Mouse (Mus musculus) forebrain, embryonic 15.5 days (tissue): ENCODE data around the gene Nsun5. TPM values are rescaled to one million over a fixed set of nuclear protein-coding genes. Genes with fewer than 3 reads are reported as not detected.

ENCODE experiments used
- ATAC-seq: fragments of 200-750 bp; cut with Nextera tagmentation; replicated peaks from 2 replicates; pipeline ENCODE4 v1.8.0; 2017; ENCODE audit warnings: mild to moderate bottlenecking, moderate TSS enrichment, moderate library complexity
- H3K27ac ChIP-seq: fragments of 300-500 bp; sonication (generic); replicated peaks from 2 replicates; pipeline ENCODE4 v1.5.1; 2015; ENCODE audit warnings: mild to moderate bottlenecking, inconsistent platforms
- H3K27me3 ChIP-seq: fragments of 300-500 bp; sonication (generic); 2 replicates; pipeline ENCODE4 v1.6.1; 2015; ENCODE audit warnings: inconsistent platforms
- H3K36me3 ChIP-seq: fragments of 300-500 bp; sonication (generic); 2 replicates; pipeline ENCODE4 v1.6.1; 2015; ENCODE audit warnings: mild to moderate bottlenecking, inconsistent platforms
- H3K4me1 ChIP-seq: fragments of 300-500 bp; sonication (generic); 2 replicates; pipeline ENCODE4 v1.6.1; 2015; ENCODE audit warnings: inconsistent platforms
- H3K4me2 ChIP-seq: fragments of 300-500 bp; sonication (generic); replicated peaks from 2 replicates; pipeline ENCODE4 v1.6.1; 2015; ENCODE audit warnings: mild to moderate bottlenecking, inconsistent platforms
- H3K4me3 ChIP-seq: fragments of 300-500 bp; sonication (generic); 2 replicates; pipeline ENCODE4 v1.5.1; 2015; ENCODE audit warnings: mild to moderate bottlenecking, inconsistent platforms
- H3K9ac ChIP-seq: fragments of 300-500 bp; sonication (generic); replicated peaks from 2 replicates; pipeline ENCODE4 v1.6.1; 2015; ENCODE audit warnings: mild to moderate bottlenecking, inconsistent platforms
- H3K9me3 ChIP-seq: fragments of 300-500 bp; sonication (generic); 2 replicates; pipeline ENCODE4 v1.6.1; 2016; ENCODE audit warnings: inconsistent platforms
- WGBS: fragments of 180-500 bp; shearing (Covaris S2); methylation state at CpG from one replicate; pipeline ENCODE4 v1.1.7; 2015; ENCODE audit warnings: mixed read lengths; 5-methylcytosine and 5-hydroxymethylcytosine counted together
- polyA plus RNA-seq: library from polyadenylated mRNA; unstranded; fragments of >200 nt; fragmentation: Nextera tagmentation; extraction: Ambion mirVana; gene quantifications from 2 replicates; pipeline ENCODE4 v1.2.1, GENCODE M21; 2015

The Nsun5 gene
- polyA plus RNA-seq, 1 experiment from 2014 or later: 40.3 TPM

GRCm38 (mm10) chr5:135376341-135376740, 6.6 kb downstream of the Nsun5 start:
- Histone ChIP-seq H3K36me3 (peaks cover 95% of the 10 kb centered on the region), H3K27me3 (no peaks in the 10 kb centered on the region), H3K9ac (no peak overlapping the region), H3K27ac (no peak overlapping the region), H3K9me3 (no peaks in the 10 kb centered on the region), H3K4me1 (no peaks in the 10 kb centered on the region), H3K4me3 (no peak overlapping the region), H3K4me2 (no peak overlapping the region)
- ATAC-seq: no peak
- 72% methylated on average over 2 of the region's 2 CpGs for WGBS

GRCm38 (mm10) chr5:135380681-135381080, 10.9 kb downstream of the Nsun5 start:
- H3K4me2 ChIP-seq: no peak overlapping the region
- no peaks in the 10 kb centered on the region for H3K4me1 ChIP-seq
- WGBS: 94% methylated on average over 4 of the region's 4 CpGs
- H3K27ac ChIP-seq: no peak overlapping the region
- peaks cover 97% of the 10 kb centered on the region for H3K36me3 ChIP-seq
- no peaks in the 10 kb centered on the region for H3K9me3 ChIP-seq
- H3K4me3 ChIP-seq: no peak overlapping the region
- no peaks in the 10 kb centered on the region for H3K27me3 ChIP-seq
- ATAC-seq: no peak
- H3K9ac ChIP-seq: no peak overlapping the region

- Histone ChIP-seq H3K27ac (no peak overlapping the region), H3K9ac (no peak overlapping the region), H3K27me3 (no peaks in the 10 kb centered on the region), H3K9me3 (no peaks in the 10 kb centered on the region), H3K4me2 (no peak overlapping the region), H3K4me3 (no peak overlapping the region), H3K4me1 (no peaks in the 10 kb centered on the region), H3K36me3 (peaks cover 93% of the 10 kb centered on the region)
- 90% methylated on average over 10 of the region's 10 CpGs for WGBS
- ATAC-seq: no peak
These were observed 11.7 kb downstream of the Nsun5 start for GRCm38 (mm10) chr5:135381356-135381925.

- no peak overlapping the region for H3K4me2 ChIP-seq
- peaks cover 94% of the 10 kb centered on the region for H3K36me3 ChIP-seq
- H3K9me3 ChIP-seq: no peaks in the 10 kb centered on the region
- no peak overlapping the region for H3K9ac ChIP-seq
- H3K27ac ChIP-seq: no peak overlapping the region
- no peaks in the 10 kb centered on the region for H3K4me1 ChIP-seq
- no peak overlapping the region for H3K4me3 ChIP-seq
- no peaks in the 10 kb centered on the region for H3K27me3 ChIP-seq
- 93% methylated on average over 7 of the region's 7 CpGs for WGBS
- no peak for ATAC-seq
These were observed 13.0 kb downstream of the Nsun5 start for GRCm38 (mm10) chr5:135382746-135383145.

- Histone ChIP-seq H3K9ac (no peak overlapping the region), H3K27ac (no peak overlapping the region), H3K9me3 (no peaks in the 10 kb centered on the region), H3K4me3 (no peak overlapping the region), H3K4me2 (no peak overlapping the region), H3K4me1 (no peaks in the 10 kb centered on the region), H3K27me3 (no peaks in the 10 kb centered on the region), H3K36me3 (peaks cover 92% of the 10 kb centered on the region)
- ATAC-seq: no peak
- 89% methylated on average over 10 of the region's 10 CpGs for WGBS
These were observed 14.0 kb downstream of the Nsun5 start for GRCm38 (mm10) chr5:135383771-135384170.

GRCm38 (mm10) chr5:135394004-135394823, 24.5 kb downstream of the Nsun5 start, which contains the start of gene Pom121:
Gene Pom121 (minus strand): TSS chr5:135394546.
- Histone ChIP-seq H3K9ac (peak within 1 kb of the TSS; percentile 98), H3K9me3 (no peaks in the 10 kb centered on the region), H3K4me1 (peaks cover 18% of the 10 kb centered on the region), H3K36me3 (peaks cover 31% of the 10 kb centered on the region), H3K4me3 (peak within 1 kb of the TSS; percentile 100), H3K27me3 (no peaks in the 10 kb centered on the region), H3K4me2 (peak within 1 kb of the TSS; percentile 93), H3K27ac (peak within 1 kb of the TSS; percentile 89)
- WGBS: under 1% methylated on average over 105 of the region's 110 CpGs
- peak; percentile 95 for ATAC-seq

GRCm38 (mm10) chr5:135395826-135396225, 26.1 kb downstream of the Nsun5 start:
- no peak for ATAC-seq
- Histone ChIP-seq H3K4me3 (no peak overlapping the region), H3K4me1 (peaks cover 18% of the 10 kb centered on the region), H3K9ac (no peak overlapping the region), H3K9me3 (no peaks in the 10 kb centered on the region), H3K4me2 (no peak overlapping the region), H3K36me3 (peaks cover 15% of the 10 kb centered on the region), H3K27ac (no peak overlapping the region), H3K27me3 (no peaks in the 10 kb centered on the region)
- 55% methylated on average over 5 of the region's 5 CpGs for WGBS

GRCm38 (mm10) chr5:135399382-135399781, 29.6 kb downstream of the Nsun5 start:
- Histone ChIP-seq H3K4me2 (no peak overlapping the region), H3K27me3 (no peaks in the 10 kb centered on the region), H3K9me3 (no peaks in the 10 kb centered on the region), H3K27ac (no peak overlapping the region), H3K4me3 (no peak overlapping the region), H3K36me3 (no peaks in the 10 kb centered on the region), H3K9ac (no peak overlapping the region), H3K4me1 (peaks cover 6% of the 10 kb centered on the region)
- no peak for ATAC-seq
- whole genome bisulfite sequencing: 78% methylated on average over 6 of the region's 6 CpGs

- 6% methylated on average over 2 of the region's 2 CpGs for WGBS
- H3K27ac ChIP-seq: no peak overlapping the region
- ATAC-seq: no peak
- no peaks in the 10 kb centered on the region for H3K27me3 ChIP-seq
- no peaks in the 10 kb centered on the region for H3K9me3 ChIP-seq
- H3K36me3 ChIP-seq: no peaks in the 10 kb centered on the region
- H3K4me1 ChIP-seq: no peaks in the 10 kb centered on the region
- no peak overlapping the region for H3K4me3 ChIP-seq
- H3K9ac ChIP-seq: no peak overlapping the region
- H3K4me2 ChIP-seq: no peak overlapping the region
These were observed 30.5 kb downstream of the Nsun5 start for GRCm38 (mm10) chr5:135400244-135400643.

- Histone ChIP-seq H3K27ac (no peak overlapping the region), H3K4me1 (no peaks in the 10 kb centered on the region), H3K4me3 (no peak overlapping the region), H3K4me2 (peak overlapping the region; percentile 25), H3K9ac (no peak overlapping the region), H3K27me3 (no peaks in the 10 kb centered on the region), H3K36me3 (peaks cover 7% of the 10 kb centered on the region; the same call in 1 of the 2 replicates), H3K9me3 (no peaks in the 10 kb centered on the region)
- WGBS: 33% methylated on average over 20 of the region's 20 CpGs
- ATAC-seq: peak; percentile 69
These were observed 34.9 kb downstream of the Nsun5 start for GRCm38 (mm10) chr5:135404623-135405022.

- peaks cover 15% of the 10 kb centered on the region; the same call in 1 of the 2 replicates for H3K36me3 ChIP-seq
- WGBS: 81% methylated on average over 9 of the region's 9 CpGs
- no peak for ATAC-seq
- H3K27ac ChIP-seq: no peak overlapping the region
- no peaks in the 10 kb centered on the region for H3K4me1 ChIP-seq
- no peak overlapping the region for H3K9ac ChIP-seq
- no peaks in the 10 kb centered on the region for H3K27me3 ChIP-seq
- no peak overlapping the region for H3K4me3 ChIP-seq
- no peaks in the 10 kb centered on the region for H3K9me3 ChIP-seq
- no peak overlapping the region for H3K4me2 ChIP-seq
These were observed 35.7 kb downstream of the Nsun5 start for GRCm38 (mm10) chr5:135405437-135405836.

GRCm38 (mm10) chr5:135408114-135408513, 38.4 kb downstream of the Nsun5 start:
- ATAC-seq: no peak
- Histone ChIP-seq H3K27me3 (no peaks in the 10 kb centered on the region), H3K36me3 (peaks cover 31% of the 10 kb centered on the region; the same call in 1 of the 2 replicates), H3K4me3 (no peak overlapping the region), H3K27ac (no peak overlapping the region), H3K4me2 (no peak overlapping the region), H3K4me1 (no peaks in the 10 kb centered on the region), H3K9me3 (no peaks in the 10 kb centered on the region), H3K9ac (no peak overlapping the region)
- WGBS: 90% methylated on average over 4 of the region's 4 CpGs
